Mouse (Mus musculus): ENCODE results near the gene Syt1. TPM values are rescaled to one million over a fixed set of nuclear protein-coding genes. Genes with fewer than 3 reads are reported as not detected.

Syt1 gene
- 0.24 TPM for polyA plus RNA-seq (2014; fragmentation: Illumina TruSeq; extraction: RNeasy Lipid Tissue Mini Kit (QIAGEN cat#74804); ENCODE audit: low read depth, low replicate concordance)

DNA sequence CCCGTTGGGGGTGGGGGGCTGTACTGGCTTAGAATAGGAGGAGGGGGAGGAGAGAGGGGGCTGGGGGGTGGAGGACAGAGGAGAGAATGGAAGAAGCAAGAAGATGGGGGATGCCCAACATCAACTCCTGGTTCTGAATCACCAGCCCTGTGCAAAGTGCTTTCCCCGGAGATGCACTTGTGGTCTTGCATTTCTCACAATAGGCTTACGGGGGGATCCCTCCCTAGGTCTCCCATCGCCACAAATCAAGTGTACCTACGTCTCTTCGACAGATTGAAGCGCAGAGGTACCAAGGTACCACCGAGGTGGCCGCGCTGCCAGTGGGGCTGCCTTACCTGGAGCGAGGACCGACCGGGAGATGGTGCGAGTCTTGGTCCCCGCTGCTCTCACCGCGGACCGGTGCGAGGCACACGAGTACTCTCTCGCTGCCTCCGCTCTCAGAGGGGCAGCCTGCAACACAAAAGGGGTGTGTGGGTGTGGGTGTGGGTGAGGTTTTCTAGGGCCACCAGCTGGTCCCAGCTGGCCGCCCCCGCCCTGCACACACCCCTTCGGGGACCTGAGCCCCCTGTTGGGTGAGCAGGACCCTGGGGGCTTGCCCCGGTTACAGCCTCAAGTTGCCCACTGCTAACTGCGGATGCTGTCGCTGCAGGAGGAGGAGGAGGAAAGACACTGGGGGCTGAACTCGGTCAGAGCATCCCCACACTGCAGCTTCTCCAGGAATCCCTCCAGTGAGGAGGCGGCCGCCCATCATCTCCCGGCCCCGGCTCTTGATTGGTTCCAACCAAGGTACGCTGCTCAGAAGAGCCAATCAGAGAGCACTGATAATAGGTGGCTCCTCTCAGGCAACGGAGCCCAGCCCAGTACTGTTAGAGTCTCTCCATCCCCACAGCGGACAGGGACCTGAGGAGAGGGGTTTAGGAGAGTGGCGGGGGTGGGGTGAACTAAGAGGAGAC lies at the start of gene Syt1:
Gene Syt1 (minus strand): TSS at position 742 of the 953 bp plus-strand sequence.

DNA sequence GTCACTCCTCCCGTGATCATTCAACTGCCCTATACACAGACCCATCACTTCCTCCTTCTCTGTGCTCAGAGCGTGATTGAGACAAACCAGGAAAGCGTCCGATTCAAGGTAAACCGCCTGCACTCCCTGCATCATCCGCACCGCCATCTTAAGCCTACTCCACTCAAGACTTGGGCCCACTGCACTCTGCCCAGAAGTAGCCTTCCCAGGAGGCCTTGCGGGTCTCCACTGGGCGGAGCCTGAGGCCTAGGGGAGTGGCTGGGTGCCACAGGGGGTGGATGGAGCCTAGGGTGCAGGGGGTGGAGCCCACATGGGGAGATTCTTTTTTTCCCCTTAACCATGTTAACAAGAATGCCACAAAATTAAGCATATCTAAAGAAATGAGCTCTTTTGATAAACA lies 310.8 kb downstream of the Syt1 start, which contains the start of gene Gm5136:
Gene Gm5136 (minus strand): TSS at position 215 of the 400 bp plus-strand sequence.

All from heart, adult 10 weeks (tissue).